Mouse (Mus musculus): ENCODE results near the gene Snx10.

- TF ChIP-seq HCFC1 (IDR thresholded peaks at IDR 0.05; ENCODE audit: borderline replicate concordance, insufficient read depth, low read length) (no peak), ZC3H11A (IDR thresholded peaks at IDR 0.05; ENCODE audit: borderline replicate concordance, low read depth, low read length) (no peak), ZNF384 (IDR thresholded peaks at IDR 0.05; ENCODE audit: low read depth, low read length) (no peak), MAFK (IDR thresholded peaks at IDR 0.05; ENCODE audit: insufficient read depth, low read depth, low read length) (no peak)
These were observed 33.9 kb upstream of the Snx10 start for GRCm38 (mm10) chr6:51489787-51490186.

Data from ES-E14 (cell line).